Mouse (Mus musculus): Measurements from ENCODE around the gene Crybb1. TPM values are rescaled to one million over a fixed set of nuclear protein-coding genes. Genes with fewer than 3 reads are reported as not detected.

The Crybb1 gene
- polyA plus RNA-seq (2017; shearing (Covaris generic)) = under 1 TPM in 1 of 2 experiments, not detected in 1; 0.61 TPM

DNA sequence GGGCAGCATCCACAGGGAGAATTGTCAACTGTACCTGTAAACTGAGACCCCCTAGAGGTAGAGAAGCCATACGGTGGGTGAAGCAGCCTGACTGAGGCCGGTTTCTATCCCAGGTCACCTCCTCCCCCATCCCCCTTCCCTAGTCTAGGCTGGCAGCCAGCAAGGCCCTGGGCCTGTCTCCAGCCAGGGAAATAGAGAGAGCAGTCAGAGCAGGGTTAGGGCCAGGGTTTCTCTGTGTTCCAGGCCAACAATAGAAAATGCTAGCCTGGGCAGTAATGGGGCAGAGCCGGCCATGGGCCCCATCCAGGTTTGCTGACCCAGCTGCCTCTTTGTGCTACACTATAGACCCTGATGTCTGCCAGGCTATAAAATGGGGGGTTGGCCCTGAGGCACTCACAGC is at the start of gene Crybb1:
Gene Crybb1 (plus strand): TSS at position 390 of the 400 bp plus-strand sequence.

DNA sequence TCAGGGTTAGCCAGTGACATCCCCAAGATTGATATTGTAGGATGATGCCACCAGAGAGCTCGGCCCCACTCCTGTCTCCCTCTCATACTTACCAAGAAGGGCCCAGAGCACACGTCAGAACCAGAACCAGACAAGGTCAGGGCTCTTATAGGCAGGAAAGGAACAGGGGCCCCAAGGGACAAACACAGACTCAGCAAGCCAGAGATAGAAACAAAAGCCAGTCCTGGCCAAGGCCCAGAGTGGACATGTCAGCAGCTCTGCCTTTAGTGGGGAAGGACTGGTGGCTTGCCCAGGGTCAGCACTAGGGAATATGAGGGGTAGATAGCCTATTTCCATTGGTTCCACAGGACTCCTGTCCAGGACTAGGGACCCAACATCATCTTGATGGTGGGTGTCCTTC is 3.2 kb upstream of the Crybb1 start, which contains the start of gene Cryba4:
Gene Cryba4 (minus strand): TSS at position 119 of the 400 bp plus-strand sequence.

DNA sequence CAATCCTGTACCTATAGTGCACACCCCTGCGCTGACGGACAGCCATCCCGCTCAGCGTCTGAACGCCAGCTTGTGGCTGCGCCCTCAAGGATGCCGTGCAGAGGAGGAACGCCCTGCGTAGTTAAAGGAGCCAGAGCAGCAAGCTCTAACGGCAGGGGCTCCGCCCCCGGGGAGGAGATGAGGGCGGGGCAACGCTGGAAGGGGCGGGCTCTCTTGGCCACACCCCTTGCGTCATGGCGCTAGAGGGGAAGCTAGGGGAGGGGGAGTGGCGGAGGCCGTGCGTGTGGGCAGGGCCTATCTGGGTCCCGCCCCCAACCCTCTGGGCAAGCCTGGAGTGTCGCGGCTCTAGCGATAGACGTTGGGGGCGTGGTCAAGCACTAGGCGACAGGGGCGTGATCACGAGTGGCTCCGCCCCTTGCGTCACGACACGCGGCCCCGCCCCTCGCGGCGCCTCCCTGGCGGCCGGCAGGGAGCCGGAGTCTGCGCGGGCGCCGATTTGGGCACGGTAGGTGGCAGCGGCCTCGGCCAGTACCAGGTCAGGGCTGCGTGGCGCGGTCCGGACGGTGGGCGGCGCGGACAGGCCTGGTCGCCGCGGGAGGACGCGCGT is 20.8 kb downstream of the Crybb1 start, which contains the start of gene Tpst2:
Gene Tpst2 (plus strand): TSS at position 425 of the 607 bp plus-strand sequence.

Other genes with a start within 250 kb of the Crybb1 start
- gene Cryba4, start 3.3 kb upstream of the Crybb1 start, polyA plus RNA-seq (2017; shearing (Covaris generic)) = under 1 TPM in 1 of 2 experiments, not detected in 1; 0.58 TPM
- 100 to 1,000 TPM; 131 to 232 TPM for gene Tpst2, start 20.9 kb downstream of the Crybb1 start, polyA plus RNA-seq (2017; shearing (Covaris generic))
- gene Tfip11, start 70.5 kb downstream of the Crybb1 start, polyA plus RNA-seq (2017; shearing (Covaris generic)) = 10 to 100 TPM; 23.5 to 33.6 TPM
- gene Srrd, start 87.2 kb downstream of the Crybb1 start, polyA plus RNA-seq (2017; shearing (Covaris generic)) = 10 to 100 TPM; 36.7 to 38.1 TPM
- 10 to 100 TPM; 14.3 to 20.8 TPM for gene Hps4, start 87.3 kb downstream of the Crybb1 start, polyA plus RNA-seq (2017; shearing (Covaris generic))
- under 1 TPM in 1 of 2 experiments, not detected in 1; 0.17 TPM for gene Gm6583, start 100.2 kb downstream of the Crybb1 start, polyA plus RNA-seq (2017; shearing (Covaris generic))
- 1 to 10 TPM in 1 of 2 experiments, under 1 TPM in 1; 0.33 to 1.6 TPM for gene Asphd2, start 139.1 kb downstream of the Crybb1 start, polyA plus RNA-seq (2017; shearing (Covaris generic))
- gene Gm6588, start 193.6 kb downstream of the Crybb1 start, polyA plus RNA-seq (2017; shearing (Covaris generic)) = under 1 TPM in 1 of 2 experiments, not detected in 1; 0.29 TPM

Measured in activated CD4-positive, CD25-positive, alpha-beta regulatory T cell (primary cell).